Mouse (Mus musculus) urinary bladder, postnatal 4 days (tissue): ENCODE results near the gene Pkp1.

Source experiments
- DNase-seq, 2 experiments: peaks; one replicate each; pipeline ENCODE4 v3.0.0; 2021 to 2022; ENCODE audit warnings: low spot score in 2 of 2

Pkp1 gene

GRCm38 (mm10) chr1:135857137-135857775, 61.8 kb downstream of the Pkp1 start:
- no peak for DNase-seq

- DNase-seq, result no peak
Observed at GRCm38 (mm10) chr1:135856070-135856469, 62.9 kb downstream of the Pkp1 start.

- DNase-seq, result no peak
Observed at GRCm38 (mm10) chr1:135855344-135855687, 63.7 kb downstream of the Pkp1 start.

- DNase-seq, result no peak
Observed at GRCm38 (mm10) chr1:135854591-135855343, 64.2 kb downstream of the Pkp1 start.

- no peak for DNase-seq
Observed at GRCm38 (mm10) chr1:135853200-135853599, 65.8 kb downstream of the Pkp1 start.

- no peak for DNase-seq
Observed at GRCm38 (mm10) chr1:135852044-135852756, 66.8 kb downstream of the Pkp1 start.

- peak in 1 of 2 experiments; percentile 42 for DNase-seq
Observed at GRCm38 (mm10) chr1:135850722-135851512, 68.1 kb downstream of the Pkp1 start.

- DNase-seq, result no peak
Observed at GRCm38 (mm10) chr1:135847611-135848351, 71.2 kb downstream of the Pkp1 start.

- no peak for DNase-seq
Observed at GRCm38 (mm10) chr1:135847139-135847562, 71.9 kb downstream of the Pkp1 start.

GRCm38 (mm10) chr1:135846632-135847031, 72.4 kb downstream of the Pkp1 start:
- no peak for DNase-seq

GRCm38 (mm10) chr1:135844481-135844880, 74.5 kb downstream of the Pkp1 start:
- no peak for DNase-seq

- DNase-seq, result no peak
Observed at GRCm38 (mm10) chr1:135843519-135844262, 75.3 kb downstream of the Pkp1 start.

- DNase-seq, result no peak
Observed at GRCm38 (mm10) chr1:135840675-135841395, 78.2 kb downstream of the Pkp1 start.

GRCm38 (mm10) chr1:135839065-135839464, 79.9 kb downstream of the Pkp1 start:
- no peak for DNase-seq

- no peak for DNase-seq
Observed at GRCm38 (mm10) chr1:135838626-135839025, 80.4 kb downstream of the Pkp1 start.

- peak in 1 of 2 experiments; percentile 35 for DNase-seq
Observed at GRCm38 (mm10) chr1:135835716-135836483, 83.1 kb downstream of the Pkp1 start, which contains the start of gene Tnnt2. Gene Tnnt2 (plus strand): TSS chr1:135836354.

- DNase-seq, result no peak
Observed at GRCm38 (mm10) chr1:135834983-135835382, 84.0 kb downstream of the Pkp1 start.

- DNase-seq, result no peak
Observed at GRCm38 (mm10) chr1:135834206-135834859, 84.7 kb downstream of the Pkp1 start.
